Mouse (Mus musculus) CH12.LX (cell line): ENCODE results near the gene Mllt10. TPM values are rescaled to one million over a fixed set of nuclear protein-coding genes. Genes with fewer than 3 reads are reported as not detected.

ENCODE experiments used
- DNase-seq: peaks from one replicate; pipeline ENCODE4 v3.0.0-alpha.2; 2013; ENCODE audit errors: extremely low read depth
- H3K27ac ChIP-seq: 2 replicates; pipeline ENCODE4 v1.5.1; 2012; ENCODE audit warnings: low read depth, mild to moderate bottlenecking, control low read depth, moderate library complexity; ENCODE audit not compliant: insufficient read depth
- H3K27me3 ChIP-seq: replicated peaks from 2 replicates; pipeline ENCODE3; 2012; ENCODE audit warnings: inconsistent platforms
- H3K36me3 ChIP-seq, 2 experiments: replicated peaks in 1 of 2; 2 replicates each; pipeline versions ENCODE3 to v1.6.1; 2012; ENCODE audit warnings: inconsistent platforms in 1 of 2, low read length in 1 of 2, mild to moderate bottlenecking in 1 of 2, mixed read lengths in 1 of 2, moderate library complexity in 1 of 2; ENCODE audit not compliant: control insufficient read depth in 1 of 2, insufficient read depth in 1 of 2
- H3K4me1 ChIP-seq, 2 experiments: 2 replicates each; pipeline ENCODE4 v1.6.1; 2012; ENCODE audit warnings: inconsistent platforms in 1 of 2, moderate library complexity in 1 of 2; ENCODE audit not compliant: insufficient read depth in 2 of 2, control insufficient read depth in 1 of 2
- H3K4me2 ChIP-seq: 2 replicates; pipeline ENCODE4 v1.6.1; 2012; ENCODE audit warnings: low read depth, mild to moderate bottlenecking, control low read depth; ENCODE audit not compliant: poor library complexity, insufficient read depth, severe bottlenecking
- H3K4me3 ChIP-seq, 3 experiments: fragments of 150-350 bp in 1 of 3; sonication (generic) in 1 of 3; replicated peaks in 1 of 3; 2 replicates each; pipeline versions ENCODE3 to v1.5.1; 2011 to 2012; ENCODE audit warnings: low read depth in 2 of 3, low read length in 2 of 3, mild to moderate bottlenecking in 2 of 3, moderate library complexity in 2 of 3, control low read depth in 1 of 3, improper control_type of control experiment in 1 of 3, inconsistent platforms in 1 of 3, mixed read lengths in 1 of 3; ENCODE audit not compliant: poor library complexity in 1 of 3
- H3K79me2 ChIP-seq: replicated peaks from 2 replicates; pipeline ENCODE4 v1.6.1; 2012; ENCODE audit warnings: mild to moderate bottlenecking, moderate library complexity; ENCODE audit not compliant: control insufficient read depth, poor library complexity, insufficient read depth, severe bottlenecking; ENCODE audit errors: extremely low read depth
- H3K9ac ChIP-seq: 2 replicates; pipeline ENCODE4 v1.6.1; 2012; ENCODE audit warnings: low read depth, mild to moderate bottlenecking, control low read depth, moderate library complexity; ENCODE audit not compliant: insufficient read depth
- H3K9me3 ChIP-seq: replicated peaks from 2 replicates; pipeline ENCODE3; 2012; ENCODE audit warnings: low read length, inconsistent platforms, mixed read lengths
- BHLHE40 ChIP-seq: IDR thresholded peaks from 2 replicates; pipeline ENCODE4 v1.6.1; 2011; ENCODE audit warnings: mild to moderate bottlenecking, low read depth, low read length, improper control_type of control experiment
- CHD1 ChIP-seq: IDR thresholded peaks from 2 replicates; pipeline ENCODE4 v1.6.1; 2012; ENCODE audit warnings: low read depth, low read length, improper control_type of control experiment, inconsistent platforms
- CHD2 ChIP-seq: IDR thresholded peaks from 2 replicates; pipeline ENCODE4 v1.6.1; 2011; ENCODE audit warnings: low read length, improper control_type of control experiment
- CTCF ChIP-seq, 2 experiments: IDR thresholded peaks in 1 of 2; conservative IDR thresholded peaks in 1 of 2; 2 replicates each; pipeline ENCODE4 v1.5.1; 2011 to 2012; ENCODE audit warnings: low read depth in 2 of 2, low read length in 2 of 2, improper control_type of control experiment in 1 of 2, inconsistent platforms in 1 of 2, mild to moderate bottlenecking in 1 of 2, moderate library complexity in 1 of 2
- E2F4 ChIP-seq: IDR thresholded peaks from 2 replicates; pipeline ENCODE4 v1.6.1; 2011; ENCODE audit warnings: low read depth, low read length, improper control_type of control experiment; ENCODE audit not compliant: insufficient replicate concordance
- ELF1 ChIP-seq: IDR thresholded peaks from 2 replicates; pipeline ENCODE4 v1.6.1; 2014; ENCODE audit warnings: low read depth, mild to moderate bottlenecking, inconsistent platforms, low read length, improper control_type of control experiment
- EP300 ChIP-seq: IDR thresholded peaks from 2 replicates; pipeline ENCODE4 v1.6.1; 2011; ENCODE audit warnings: low read length, improper control_type of control experiment
- ETS1 ChIP-seq: conservative IDR thresholded peaks from 2 replicates; pipeline ENCODE4 v1.6.1; 2012; ENCODE audit warnings: low read depth, mild to moderate bottlenecking, inconsistent platforms, low read length, improper control_type of control experiment, moderate library complexity
- GABPA ChIP-seq: IDR thresholded peaks from 2 replicates; pipeline ENCODE4 v1.6.1; 2012; ENCODE audit warnings: low read depth, low read length, improper control_type of control experiment, inconsistent platforms; ENCODE audit not compliant: insufficient replicate concordance
- HCFC1 ChIP-seq: IDR thresholded peaks from 2 replicates; pipeline ENCODE4 v1.6.1; 2012; ENCODE audit warnings: low read depth, mild to moderate bottlenecking, inconsistent platforms, low read length, improper control_type of control experiment
- IRF4 ChIP-seq: IDR thresholded peaks from 2 replicates; pipeline ENCODE4 v1.6.1; 2014; ENCODE audit warnings: low read depth, mild to moderate bottlenecking, inconsistent platforms, low read length, improper control_type of control experiment
- JUN ChIP-seq: IDR thresholded peaks from 2 replicates; pipeline ENCODE4 v1.6.1; 2011; ENCODE audit warnings: low read depth, mild to moderate bottlenecking, low read length, improper control_type of control experiment, moderate library complexity; ENCODE audit not compliant: insufficient read depth
- JUND ChIP-seq: conservative IDR thresholded peaks from 2 replicates; pipeline ENCODE4 v1.6.1; 2011; ENCODE audit warnings: low read depth, low read length, improper control_type of control experiment
- KAT2A ChIP-seq: IDR thresholded peaks from 2 replicates; pipeline ENCODE4 v1.6.1; 2012; ENCODE audit warnings: low read length, improper control_type of control experiment, inconsistent platforms; ENCODE audit not compliant: insufficient replicate concordance
- MAFK ChIP-seq: IDR thresholded peaks from 2 replicates; pipeline ENCODE4 v1.6.1; 2011; ENCODE audit warnings: low read length, improper control_type of control experiment; ENCODE audit not compliant: insufficient replicate concordance
- MAX ChIP-seq: IDR thresholded peaks from 2 replicates; pipeline ENCODE4 v1.6.1; 2011; ENCODE audit warnings: low read length, improper control_type of control experiment
- MAZ ChIP-seq: IDR thresholded peaks from 2 replicates; pipeline ENCODE4 v1.6.1; 2012; ENCODE audit warnings: low read depth, mild to moderate bottlenecking, inconsistent platforms, low read length, improper control_type of control experiment, moderate library complexity
- MEF2A ChIP-seq: IDR thresholded peaks from 2 replicates; pipeline ENCODE4 v1.6.1; 2014; ENCODE audit warnings: low read depth, mild to moderate bottlenecking, inconsistent platforms, low read length, improper control_type of control experiment, borderline replicate concordance
- MXI1 ChIP-seq: IDR thresholded peaks from 2 replicates; pipeline ENCODE4 v1.6.1; 2011; ENCODE audit warnings: mild to moderate bottlenecking, low read depth, low read length, improper control_type of control experiment
- MYC ChIP-seq: IDR thresholded peaks from 2 replicates; pipeline ENCODE4 v1.6.1; 2011; ENCODE audit warnings: low read depth, mild to moderate bottlenecking, improper control_type of control experiment, low read length
- NELFE ChIP-seq: IDR thresholded peaks from 2 replicates; pipeline ENCODE4 v1.6.1; 2011; ENCODE audit warnings: low read depth, low read length, improper control_type of control experiment
- NRF1 ChIP-seq: IDR thresholded peaks from 2 replicates; pipeline ENCODE4 v1.6.1; 2014; ENCODE audit warnings: low read depth, mild to moderate bottlenecking, inconsistent platforms, low read length, improper control_type of control experiment, moderate library complexity
- PAX5 ChIP-seq: IDR thresholded peaks from 2 replicates; pipeline ENCODE4 v1.6.1; 2012; ENCODE audit warnings: low read length, inconsistent platforms, mixed read lengths
- POLR2A ChIP-seq: IDR thresholded peaks from 2 replicates; pipeline ENCODE4 v1.6.1; 2011; ENCODE audit warnings: low read depth, mild to moderate bottlenecking, improper control_type of control experiment, low read length
- POLR2AphosphoS2 ChIP-seq: IDR thresholded peaks from 2 replicates; pipeline ENCODE4 v1.6.1; 2011; ENCODE audit warnings: low read depth, low read length, improper control_type of control experiment
- RAD21 ChIP-seq: IDR thresholded peaks from 2 replicates; pipeline ENCODE4 v1.6.1; 2011; ENCODE audit warnings: low read depth, mild to moderate bottlenecking, low read length, improper control_type of control experiment, moderate library complexity
- RCOR1 ChIP-seq: conservative IDR thresholded peaks from 2 replicates; pipeline ENCODE4 v1.6.1; 2012; ENCODE audit warnings: low read depth, mild to moderate bottlenecking, inconsistent platforms, low read length, improper control_type of control experiment
- SIN3A ChIP-seq: IDR thresholded peaks from 2 replicates; pipeline ENCODE4 v1.6.1; 2012; ENCODE audit warnings: low read length, improper control_type of control experiment, inconsistent platforms
- SMC3 ChIP-seq: IDR thresholded peaks from 2 replicates; pipeline ENCODE4 v1.6.1; 2011; ENCODE audit warnings: low read depth, low read length, improper control_type of control experiment
- TBP ChIP-seq: conservative IDR thresholded peaks from 2 replicates; pipeline ENCODE4 v1.6.1; 2011; ENCODE audit warnings: low read depth, low read length, improper control_type of control experiment
- TCF12 ChIP-seq: IDR thresholded peaks from 2 replicates; pipeline ENCODE4 v1.6.1; 2014; ENCODE audit warnings: low read depth, mild to moderate bottlenecking, inconsistent platforms, low read length, improper control_type of control experiment
- UBTF ChIP-seq: IDR thresholded peaks from 2 replicates; pipeline ENCODE4 v1.6.1; 2012; ENCODE audit warnings: low read depth, mild to moderate bottlenecking, inconsistent platforms, low read length, improper control_type of control experiment, moderate library complexity
- USF1 ChIP-seq: IDR thresholded peaks from 2 replicates; pipeline ENCODE4 v1.6.1; 2014; ENCODE audit warnings: low read depth, mild to moderate bottlenecking, inconsistent platforms, low read length, improper control_type of control experiment
- USF2 ChIP-seq: conservative IDR thresholded peaks from 2 replicates; pipeline ENCODE4 v1.6.1; 2011; ENCODE audit warnings: low read depth, low read length, improper control_type of control experiment
- ZC3H11A ChIP-seq: IDR thresholded peaks from 2 replicates; pipeline ENCODE4 v1.6.1; 2012; ENCODE audit warnings: low read depth, mild to moderate bottlenecking, inconsistent platforms, low read length, improper control_type of control experiment
- ZKSCAN1 ChIP-seq: IDR thresholded peaks from 2 replicates; pipeline ENCODE4 v1.6.1; 2012; ENCODE audit warnings: low read depth, inconsistent platforms, low read length, improper control_type of control experiment, borderline replicate concordance
- ZMIZ1 ChIP-seq: IDR thresholded peaks from 2 replicates; pipeline ENCODE4 v1.6.1; 2012; ENCODE audit warnings: low read depth, mild to moderate bottlenecking, inconsistent platforms, low read length, improper control_type of control experiment
- ZNF384 ChIP-seq: IDR thresholded peaks from 2 replicates; pipeline ENCODE4 v1.6.1; 2012; ENCODE audit warnings: low read depth, low read length, improper control_type of control experiment, inconsistent platforms
- dilution Hi-C: fragments of 300-500 bp; cut with MboI; formaldehyde crosslinking; loops from 2 replicates; pipeline ENCODE4 v1.14.3; 2020; ENCODE audit warnings: low sequenced_read_pairs; ENCODE audit not compliant: extremely low pct_unique_long_range_greater_than_20kb, extremely low pct_ligation_motif_present
- in situ Hi-C: fragments of 300-500 bp; cut with MboI; formaldehyde crosslinking; loops from 3 replicates; pipeline ENCODE4 v1.14.3; 2019; ENCODE audit warnings: low sequenced_read_pairs, low pct_ligation_motif_present, low pct_unique_long_range_greater_than_20kb, mixed read lengths
- polyA plus RNA-seq: library from polyadenylated mRNA; unstranded; fragments of >175 nt; gene quantifications from 2 replicates; pipeline ENCODE4 v1.2.1, GENCODE M21; 2012; ENCODE audit warnings: low read depth; ENCODE audit not compliant: insufficient read length
- total RNA-seq, 2 experiments: library from RNA; depleted of rRNA; stranded (reverse); fragments of 300-350 nt in 1 of 2; fragments of >200 nt in 1 of 2; gene quantifications; 2 replicates each; pipeline ENCODE4 v1.2.3; 2012 to 2014

The Mllt10 gene
- total and polyA plus RNA-seq, 3 experiments = 22.0 to 39.2 (median 27.2) TPM

DNA sequence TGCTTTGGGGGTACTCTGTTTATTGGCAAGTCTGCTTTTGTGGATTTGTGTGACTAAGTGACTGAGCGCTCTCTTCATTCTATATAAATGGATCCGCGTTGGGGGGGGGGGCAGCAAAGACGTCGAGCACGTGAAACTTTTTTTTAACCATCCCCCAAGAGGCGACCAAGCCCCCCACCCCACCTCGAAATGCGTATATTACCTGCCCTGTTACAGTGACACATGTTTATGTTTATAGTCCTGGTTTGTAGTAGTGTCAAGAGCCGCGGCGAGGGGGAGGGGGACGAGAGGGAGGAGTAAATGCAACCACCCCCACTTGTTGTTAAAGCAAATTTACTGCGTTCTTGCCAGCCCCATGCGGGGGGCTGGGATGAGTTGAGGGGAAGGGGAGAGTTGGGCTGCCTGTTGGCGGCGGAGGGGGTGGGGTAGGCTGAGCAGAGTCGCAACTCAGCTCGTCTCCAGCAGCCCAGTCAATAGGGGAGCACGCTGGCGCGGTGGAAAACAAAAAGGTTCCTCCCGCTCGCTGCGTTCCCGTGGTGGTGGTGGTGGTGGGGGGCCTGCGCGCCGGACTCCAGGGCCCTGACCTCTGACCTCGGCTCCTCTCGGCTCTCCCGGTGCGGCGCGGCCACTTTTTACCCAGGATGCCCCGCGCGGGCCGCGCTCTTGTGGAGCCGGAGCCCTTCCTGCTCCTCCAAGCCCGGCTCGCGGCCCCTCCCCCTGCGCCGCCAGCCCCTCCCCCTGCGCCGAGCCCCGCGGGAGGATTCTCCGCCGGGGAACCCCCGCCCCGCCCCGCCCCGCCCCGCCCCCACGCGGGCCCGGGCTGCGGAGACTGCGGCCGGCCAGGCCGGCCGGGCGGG is 1.1 kb downstream of the Mllt10 start:
- in situ Hi-C loops = no loop called here
- Histone ChIP-seq H3K4me3 (peak overlapping the region; percentile 61 to 73 (median 70)), H3K4me1 (peaks cover 2 to 19% of the 10 kb centered on the region in 2 experiments; a peak in 2 of 4 replicates), H3K4me2 (peak overlapping the region; percentile 72; the same call in 1 of the 2 replicates), H3K27me3 (no peaks in the 10 kb centered on the region), H3K9me3 (no peaks in the 10 kb centered on the region), H3K79me2 (peaks cover 8% of the 10 kb centered on the region)
- peak; percentile 87 for DNase-seq
- TF ChIP-seq NELFE (peak; percentile 53; the same call in 1 of the 2 replicates), ELF1 (peak; percentile 15; the same call in 1 of the 2 replicates), ZKSCAN1 (no peak), HCFC1 (peak; percentile 59), CTCF (conservative IDR thresholded peaks at IDR 0.05 in 1 of 2, IDR thresholded peaks at IDR 0.05 in 1 of 2; ENCODE audit: low read depth in 2 of 2, low read length in 2 of 2) (no peak), JUN (no peak), POLR2AphosphoS2 (no peak), MXI1 (peak; percentile 81), CHD1 (peak; percentile 93), SIN3A (peak; percentile 77), USF2 (no peak), ZMIZ1 (peak; percentile 10; the same call in 1 of the 2 replicates), RAD21 (no peak), ZC3H11A (no peak), IRF4 (no peak), ZNF384 (no peak; the same call in 1 of the 2 replicates), TBP (no peak), BHLHE40 (no peak), TCF12 (0 out of 2 replicates have a peak, but pooled peaks have one; percentile 8), CHD2 (peak; percentile 45; the same call in 1 of the 2 replicates), JUND (no peak), USF1 (no peak), E2F4 (no peak), KAT2A (no peak), MYC (0 out of 2 replicates have a peak, but pooled peaks have one; percentile 40), ETS1 (no peak), GABPA (no peak), POLR2A (peak; percentile 45; the same call in 1 of the 2 replicates), MAZ (peak; percentile 45; the same call in 1 of the 2 replicates), PAX5 (no peak), SMC3 (no peak), NRF1 (peak; percentile 38), MAFK (no peak), MEF2A (no peak), UBTF (no peak), EP300 (no peak; the same call in 1 of the 2 replicates), MAX (no peak; the same call in 1 of the 2 replicates), RCOR1 (no peak)
- TF ChIP-seq, all 38 proteins: peak for 13
- no peaks in the 10 kb centered on the region for H3K36me3 ChIP-seq
- dilution Hi-C loops = no loop called here
- peak overlapping the region; percentile 96 for H3K9ac ChIP-seq
- H3K27ac ChIP-seq = peak overlapping the region; percentile 85
